Mouse (Mus musculus) layer of hippocampus, postnatal 36 days (tissue): ENCODE data around the gene Ctxn2. TPM values are rescaled to one million over a fixed set of nuclear protein-coding genes. Genes with fewer than 3 reads are reported as not detected.

Experiments
- DNase-seq, 2 experiments: peaks; one replicate each; pipeline ENCODE4 v3.0.0; 2022
- total RNA-seq, 2 experiments: library from RNA; stranded (reverse); gene quantifications; 2 replicates each; pipeline ENCODE4 v1.2.3; 2021

Gene Ctxn2
- total RNA-seq, 2 experiments from 2014 or later: 11.7 to 14.9 TPM

DNA sequence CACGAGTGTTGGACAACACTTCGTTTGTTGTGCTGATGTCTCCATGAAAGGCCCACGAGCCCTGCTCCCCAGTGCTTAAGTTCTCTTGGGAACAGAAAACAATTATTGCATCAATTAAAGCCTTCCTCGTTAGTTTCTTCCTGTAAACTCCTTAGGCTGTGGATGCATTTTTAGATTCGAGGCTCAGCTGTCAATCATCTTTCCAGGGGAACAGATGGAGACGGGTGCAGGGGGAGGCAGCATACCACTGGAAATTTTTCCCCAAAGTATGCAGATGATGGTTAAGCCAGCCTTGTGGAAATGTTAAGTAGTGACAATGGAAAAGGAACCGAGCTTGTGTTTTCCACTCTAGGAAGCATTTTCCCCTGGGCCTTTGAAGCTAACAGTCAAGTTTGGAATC is 60.3 kb downstream of the Ctxn2 start:
- DNase-seq: peak in 1 of 2 experiments; percentile 13

Other genes starting within 250 kb of the Ctxn2 start
- 1 to 10 TPM; 1.1 to 1.3 TPM for gene Slc24a5, start 68.6 kb upstream of the Ctxn2 start, total RNA-seq
- 100 to 1,000 TPM; 101 to 107 TPM for gene Myef2, start 13.0 kb upstream of the Ctxn2 start, total RNA-seq
- under 1 TPM in 1 of 2 experiments, not detected in 1; 0.17 TPM for gene Slc12a1, start 15.8 kb downstream of the Ctxn2 start, total RNA-seq
- gene Dut, start 110.5 kb downstream of the Ctxn2 start, total RNA-seq: 10 to 100 TPM; 28.8 to 32.2 TPM